Mouse (Mus musculus) erythroblast, embryonic 14.5 days (primary cell): Measurements from ENCODE around the gene Sord.

Experiments
- GATA1 ChIP-seq: IDR thresholded peaks from 2 replicates; pipeline ENCODE4 v1.6.1; 2012; ENCODE audit warnings: low read length, inconsistent platforms, mixed read lengths
- TAL1 ChIP-seq: IDR thresholded peaks from 3 replicates; pipeline ENCODE4 v1.6.1; 2012; ENCODE audit warnings: low read length, inconsistent platforms, mixed read lengths

DNA sequence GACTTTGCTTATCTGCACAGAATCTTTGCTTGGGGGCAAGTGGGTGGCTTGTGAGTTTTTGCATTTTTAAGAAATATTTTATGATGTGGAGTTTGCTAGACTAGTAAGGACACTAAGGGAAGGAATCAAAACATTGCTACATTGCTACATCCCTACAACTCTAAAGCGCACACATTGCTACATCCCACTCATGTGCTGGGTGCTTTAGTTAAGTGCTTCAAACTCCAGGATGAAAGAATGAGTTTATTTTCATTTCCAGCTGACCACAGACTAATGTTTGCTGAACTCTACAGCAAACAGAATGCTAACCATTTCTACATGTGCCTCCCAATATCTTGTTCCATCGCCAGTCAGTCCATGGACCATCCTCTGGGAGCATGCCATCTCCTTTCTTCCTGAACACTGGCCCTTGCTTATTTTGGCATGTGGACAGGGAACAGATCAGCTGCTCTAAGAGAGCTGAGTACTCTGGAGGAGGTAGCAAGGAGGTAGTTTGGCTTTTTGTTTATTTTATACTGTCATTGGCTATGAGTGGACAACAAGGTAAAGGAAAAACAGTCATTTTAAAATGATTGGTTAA, 3.4 kb downstream of the Sord start:
- no peak for TF ChIP-seq TAL1
- no peak for TF ChIP-seq GATA1
